Mouse (Mus musculus) induced T-regulatory cell, adult 2 months (primary cell): ENCODE results near the gene Josd2.

ENCODE experiments used
- DNase-seq: peaks from one replicate; pipeline ENCODE4 v3.0.0-alpha.2; 2012; ENCODE audit warnings: low read depth

Josd2 gene

DNA sequence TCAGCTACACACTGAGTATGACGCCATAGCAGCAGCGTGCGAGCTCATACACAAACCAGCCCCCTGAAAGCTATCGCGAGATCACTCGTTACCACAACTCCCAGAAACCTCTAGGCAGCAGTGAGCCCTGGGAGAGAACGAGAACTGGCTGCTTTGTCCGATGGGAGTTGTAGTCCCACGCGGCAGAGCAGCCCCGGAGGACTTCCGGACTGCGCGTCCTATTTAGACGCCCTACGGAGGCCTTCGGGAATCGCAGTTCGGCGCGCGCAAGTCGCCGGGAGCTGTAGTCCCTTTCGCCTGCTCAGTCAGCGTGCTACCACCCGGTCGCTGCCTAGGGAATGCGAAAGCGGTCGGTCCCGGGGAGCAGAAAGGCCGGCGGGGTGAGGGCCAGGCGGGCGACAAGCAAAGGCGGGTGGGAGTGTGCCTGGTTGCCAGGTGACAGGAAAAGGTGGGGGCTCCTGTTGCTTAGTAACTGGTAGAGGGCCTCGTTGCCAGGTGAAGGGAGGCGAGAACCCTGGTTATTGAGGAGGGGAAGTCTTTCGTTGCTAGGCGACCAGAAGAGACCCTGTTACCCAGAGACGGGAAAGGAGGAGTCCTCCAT, at the start of gene Josd2:
Josd2 (plus strand) TSS at position 170 of the 601 bp plus-strand sequence.
- DNase-seq, result peak; percentile 96

DNA sequence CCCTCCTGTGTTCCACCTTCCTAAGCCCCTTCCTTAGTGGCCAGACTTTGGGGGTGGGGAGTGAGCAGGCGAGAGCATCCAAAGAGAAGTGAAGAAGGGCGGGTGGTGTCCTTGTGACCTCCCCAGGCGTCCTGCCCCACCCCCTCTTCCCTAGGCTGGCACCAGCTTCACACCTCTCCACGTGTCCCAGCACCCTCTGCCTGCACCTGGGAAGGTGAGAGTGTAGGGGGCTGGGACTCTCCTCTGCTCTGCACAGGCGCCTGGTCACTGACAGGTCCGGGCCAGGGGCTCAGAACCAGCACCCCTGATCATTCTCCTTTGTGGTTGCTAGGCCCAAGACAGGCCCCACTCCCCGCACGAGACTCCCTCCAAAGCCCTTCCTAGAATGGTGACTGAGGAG, 40.1 kb upstream of the Josd2 start:
- no peak for DNase-seq

DNA sequence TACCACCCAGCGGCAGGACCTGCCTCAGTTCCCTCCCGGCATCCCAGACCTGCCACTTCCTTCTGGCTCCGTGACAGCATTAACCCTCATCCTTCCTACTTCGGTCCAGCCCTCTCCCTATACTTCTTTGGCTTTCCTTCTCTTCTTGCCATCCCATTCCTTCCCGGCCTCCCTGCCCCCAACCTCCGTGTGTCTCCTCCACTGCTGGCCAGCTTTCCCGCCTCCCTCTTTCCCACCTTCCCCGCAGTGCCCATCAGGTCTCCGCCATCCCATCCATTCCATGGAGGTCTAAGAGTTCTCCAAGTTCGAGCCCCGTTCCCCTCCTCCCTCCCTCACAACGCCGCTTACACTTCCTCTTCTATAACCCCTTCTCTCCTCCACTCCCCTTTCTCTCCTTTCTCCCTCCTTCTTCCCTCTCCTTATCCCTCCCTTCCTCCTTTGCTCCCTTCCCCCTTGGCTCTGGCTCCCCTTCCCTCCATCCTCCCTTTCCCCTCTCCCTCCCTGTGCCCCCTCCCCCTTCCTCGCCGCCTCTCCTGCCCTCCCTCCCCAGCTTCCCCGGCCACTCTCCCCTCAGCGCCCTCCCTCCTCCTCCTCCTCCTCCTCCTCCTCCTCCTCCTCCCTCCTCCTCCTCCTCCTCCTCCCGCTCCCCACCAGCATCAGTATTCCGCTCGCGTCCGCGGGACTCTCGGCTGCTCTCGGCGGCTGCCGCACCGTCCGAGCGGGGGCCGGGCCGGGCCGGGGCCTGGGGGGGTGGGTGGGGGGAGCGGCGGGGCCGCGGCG, 39.4 kb upstream of the Josd2 start:
- no peak for DNase-seq

DNA sequence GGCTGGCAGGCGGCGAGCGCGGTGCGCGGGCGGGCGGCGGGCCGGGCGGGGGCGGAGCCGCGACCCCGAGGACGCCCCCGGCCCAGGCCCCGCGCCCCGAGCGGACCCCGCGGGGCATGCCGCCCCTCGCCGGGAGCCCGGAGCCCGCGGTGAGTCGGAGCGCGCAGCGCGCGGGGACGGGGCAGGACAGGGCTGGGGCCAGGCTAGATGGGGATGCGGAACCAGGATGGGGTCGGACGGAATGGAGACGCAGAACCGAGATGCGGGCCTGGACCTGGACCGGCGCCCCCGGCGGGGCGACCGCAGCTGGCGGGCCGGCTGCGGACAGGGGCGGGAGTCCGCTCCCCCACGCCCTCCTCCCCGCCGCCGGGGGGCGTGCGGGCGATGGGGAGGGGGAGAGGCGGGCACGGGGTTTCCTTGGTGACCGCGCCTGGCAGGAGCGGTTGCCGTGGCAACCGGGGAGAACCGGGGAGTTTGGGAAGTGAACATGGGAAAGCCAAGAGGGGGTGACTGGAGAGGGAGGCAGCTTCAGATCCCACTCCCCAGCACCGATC, 38.7 kb upstream of the Josd2 start, which contains the start of gene Lrrc4b:
Lrrc4b (plus strand) TSS at position 51 of the 554 bp plus-strand sequence.
- no peak for DNase-seq

DNA sequence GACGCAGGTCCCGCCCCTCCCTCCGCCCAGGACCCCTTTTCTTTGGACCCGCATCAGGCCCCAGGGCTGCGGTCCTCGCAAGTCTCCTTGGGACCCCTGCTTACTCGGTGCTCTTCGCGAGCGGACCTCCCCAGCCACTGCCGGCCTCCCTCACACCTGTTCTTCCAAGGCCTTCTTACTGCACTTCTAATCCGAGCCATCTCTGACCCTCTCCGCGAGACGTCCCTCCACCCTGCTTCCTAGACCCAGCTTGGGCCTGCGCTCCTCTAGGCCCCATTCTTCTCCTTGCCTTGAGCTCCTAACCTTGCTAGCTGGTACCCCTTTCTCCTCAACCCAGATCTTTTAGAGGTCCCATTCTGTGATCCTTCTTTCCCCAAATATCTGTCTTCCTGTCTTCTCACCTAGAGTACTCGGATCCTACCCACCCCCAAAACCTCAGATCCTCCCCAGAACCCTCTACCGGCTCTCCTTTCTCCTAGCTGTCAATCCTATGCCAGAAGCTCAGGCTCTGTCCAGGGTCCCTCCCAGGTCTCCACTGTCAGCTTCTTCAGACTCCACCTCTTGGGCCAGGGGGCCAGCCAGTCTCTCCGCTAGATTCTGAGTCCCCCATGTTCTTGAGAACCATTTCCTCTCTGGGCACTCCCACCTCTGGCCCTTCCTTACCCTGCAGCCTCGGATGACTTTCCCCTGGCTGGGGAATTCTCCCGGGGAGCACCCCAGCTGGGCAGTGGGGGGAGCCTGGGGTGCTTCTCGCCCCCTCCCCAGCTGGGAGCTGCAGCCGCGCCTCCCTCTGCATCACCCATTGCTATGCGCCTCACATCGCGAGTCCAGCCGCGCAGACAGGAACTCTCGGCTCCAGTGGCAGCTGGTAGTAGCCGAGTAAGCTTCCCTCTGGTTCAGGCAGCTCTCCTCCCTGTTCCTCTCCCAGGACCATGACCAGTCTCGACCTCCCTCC, 38.0 kb upstream of the Josd2 start:
- no peak for DNase-seq

DNA sequence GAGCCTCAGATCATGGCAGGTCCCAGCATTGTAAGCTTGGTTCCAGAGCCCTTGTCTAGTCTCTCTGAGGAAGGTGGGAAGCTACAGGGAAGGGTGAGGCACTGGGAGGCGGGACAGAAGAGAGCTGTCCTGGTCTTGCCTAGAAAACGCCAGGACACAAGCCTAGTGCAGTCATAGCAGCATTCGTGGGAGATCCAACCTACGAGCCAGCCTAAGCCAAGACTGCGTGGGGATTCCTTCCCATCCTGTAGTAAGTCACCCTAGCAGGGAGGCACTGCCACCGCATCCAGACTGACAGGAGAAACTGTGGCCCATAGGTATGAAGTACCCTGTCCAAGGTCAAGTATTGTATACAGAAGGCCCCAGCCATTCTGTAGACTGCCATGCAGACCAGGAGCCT, 35.2 kb upstream of the Josd2 start:
- DNase-seq, result no peak

DNA sequence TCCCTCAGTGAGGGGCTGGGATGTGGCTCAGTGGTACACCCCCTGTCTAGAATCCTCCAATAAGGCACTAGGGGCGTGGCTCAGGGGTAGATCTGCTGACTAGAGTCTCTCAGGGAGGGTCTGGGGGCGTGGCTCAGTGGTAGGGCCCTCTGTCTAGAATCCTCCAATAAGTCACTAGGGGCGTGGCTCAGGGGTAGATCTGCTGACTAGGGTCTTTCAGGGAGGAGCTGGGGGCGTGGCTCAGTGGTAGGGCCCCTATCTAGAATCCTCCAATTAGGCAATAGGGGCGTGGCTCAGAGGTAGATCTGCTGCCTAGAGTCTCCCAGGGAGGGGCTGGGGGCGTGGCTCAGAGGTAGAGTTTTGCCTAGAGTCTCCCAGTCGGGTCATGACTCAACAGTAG, 34.4 kb upstream of the Josd2 start:
- DNase-seq, result peak; percentile 29

DNA sequence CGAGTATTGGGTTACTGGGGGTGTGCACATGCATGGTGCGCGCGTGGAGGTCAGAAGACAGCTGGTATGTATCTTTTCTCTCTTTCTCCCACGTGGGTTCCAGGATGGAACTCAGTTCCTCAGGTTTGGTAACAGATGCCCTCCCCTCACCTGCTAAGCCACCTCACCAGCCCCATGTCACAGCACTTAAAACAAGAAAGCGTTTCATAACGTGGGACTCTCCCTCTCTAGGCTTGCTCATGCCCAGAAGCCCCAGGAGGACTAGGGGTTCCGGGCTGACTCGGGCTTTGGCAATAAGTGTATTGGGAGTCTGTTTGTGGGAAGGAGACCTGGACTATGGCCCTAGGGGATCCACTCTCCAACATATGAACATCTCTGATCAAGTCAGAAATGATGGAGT, 33.7 kb upstream of the Josd2 start:
- no peak for DNase-seq

DNA sequence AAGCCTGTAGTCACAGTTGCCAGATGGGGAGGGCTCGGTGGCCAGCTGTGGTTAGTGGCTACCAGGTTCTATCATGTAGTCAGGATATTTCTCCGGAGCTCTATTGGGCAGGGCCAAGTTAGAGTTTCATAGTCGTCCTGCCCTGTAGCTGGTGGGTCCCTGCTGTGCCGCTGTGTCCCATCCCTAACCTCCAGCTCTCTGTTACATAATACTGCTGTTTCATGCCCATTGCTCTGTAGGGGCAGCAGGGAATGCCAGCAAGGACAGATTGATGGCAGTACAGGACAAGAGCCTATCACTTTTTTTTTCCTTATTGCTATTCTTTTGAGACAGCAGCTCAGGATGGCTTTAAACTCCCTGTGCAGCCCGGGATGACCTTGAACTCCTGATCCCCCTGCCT, 32.0 kb upstream of the Josd2 start:
- DNase-seq, result no peak

DNA sequence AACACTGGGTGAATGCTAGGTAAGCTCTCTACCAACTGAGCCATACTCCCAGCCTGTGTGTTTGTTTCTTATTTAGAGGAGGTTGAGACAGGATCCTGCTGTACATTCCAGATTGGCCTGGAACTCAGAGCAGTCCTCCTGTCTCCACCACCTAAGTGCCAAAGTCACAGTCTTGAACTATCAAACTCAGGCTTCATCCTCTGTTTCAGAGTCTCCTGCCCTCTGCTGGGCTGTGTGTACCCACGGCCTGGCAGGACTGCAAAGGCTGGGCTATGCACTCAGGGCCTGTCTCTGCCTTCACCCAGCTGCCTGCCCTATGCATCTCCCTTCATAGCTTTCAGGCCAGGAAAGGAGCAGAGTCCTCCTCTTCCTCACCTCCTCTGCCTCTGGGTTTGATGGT, 31.5 kb upstream of the Josd2 start:
- peak; percentile 18 for DNase-seq

DNA sequence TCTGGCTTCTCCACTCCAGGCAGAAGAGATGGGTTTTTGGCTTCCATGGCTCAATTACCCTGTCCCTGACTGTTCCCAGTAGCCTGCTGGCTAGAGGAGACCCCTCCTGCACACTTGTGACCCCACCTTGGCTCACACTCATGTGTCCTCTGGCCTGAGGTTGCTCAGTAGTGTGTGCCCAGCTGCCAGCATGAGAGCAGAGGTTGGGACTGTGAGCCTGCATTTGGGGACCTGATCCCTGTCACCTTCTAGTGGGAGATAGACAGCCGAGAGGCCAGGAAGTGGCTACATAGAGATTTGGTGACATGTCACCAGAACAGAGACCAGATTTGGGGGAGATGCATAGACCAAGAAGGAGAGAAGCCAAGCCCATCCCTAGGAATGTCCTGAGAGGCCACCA, 30.6 kb upstream of the Josd2 start:
- DNase-seq, result no peak

DNA sequence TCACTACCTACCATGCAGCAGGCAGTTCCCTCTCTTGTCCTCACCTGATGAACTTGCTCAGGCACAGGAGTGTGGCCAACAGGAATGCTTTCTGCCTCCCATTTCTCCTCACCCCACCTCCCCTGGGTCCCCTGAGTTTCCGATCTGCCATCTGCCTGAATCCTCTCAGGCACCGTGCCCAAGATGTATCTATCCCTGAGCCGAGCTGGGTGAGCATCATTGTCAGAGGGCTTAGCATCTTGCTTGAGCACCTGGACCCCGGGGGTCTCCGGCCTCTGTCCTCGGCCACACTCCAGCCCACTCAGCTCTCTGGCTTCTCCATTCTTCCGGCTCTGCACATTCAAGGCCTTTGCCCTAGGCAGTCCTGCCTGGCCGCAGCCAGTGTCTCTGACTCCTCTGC, 29.8 kb upstream of the Josd2 start:
- no peak for DNase-seq

DNA sequence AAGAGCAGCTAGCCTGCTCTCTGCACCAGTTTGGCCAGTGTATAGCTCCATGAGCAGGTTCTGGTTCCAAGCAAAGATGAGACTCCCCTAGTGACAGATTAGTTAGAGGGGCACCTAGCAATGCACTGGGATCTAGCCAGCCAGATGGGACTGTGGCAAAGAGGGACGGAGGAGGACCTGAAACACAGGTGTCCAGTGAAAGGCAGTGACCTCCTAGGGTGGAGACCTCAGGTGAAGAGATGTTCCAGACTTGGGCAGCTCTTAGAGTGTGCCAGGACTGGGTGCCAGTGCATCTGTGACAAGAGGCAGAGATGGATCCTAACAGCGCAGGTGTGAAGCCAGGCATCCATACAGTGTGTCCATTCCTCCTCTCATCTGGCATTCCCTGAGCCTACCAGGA, 28.1 kb upstream of the Josd2 start:
- DNase-seq, result no peak

DNA sequence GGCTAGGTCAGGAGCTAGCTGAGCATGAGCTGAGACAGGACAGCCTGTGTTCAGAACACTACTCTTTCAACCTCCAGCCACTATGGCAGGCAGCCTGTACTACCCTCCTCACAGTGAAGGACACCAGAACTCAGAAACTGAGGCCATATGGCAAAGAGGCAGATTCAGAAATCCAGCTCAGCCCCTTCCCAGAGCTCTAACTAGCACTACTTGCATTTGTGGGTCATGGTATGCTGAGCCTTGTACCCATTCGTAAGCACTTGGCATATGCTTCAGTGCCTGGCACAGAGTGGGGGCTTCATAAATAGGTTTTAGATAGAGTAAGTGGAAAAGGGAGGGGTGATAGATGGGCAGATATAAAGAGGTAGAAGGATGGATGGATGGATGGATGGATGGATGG, 27.3 kb upstream of the Josd2 start:
- no peak for DNase-seq

DNA sequence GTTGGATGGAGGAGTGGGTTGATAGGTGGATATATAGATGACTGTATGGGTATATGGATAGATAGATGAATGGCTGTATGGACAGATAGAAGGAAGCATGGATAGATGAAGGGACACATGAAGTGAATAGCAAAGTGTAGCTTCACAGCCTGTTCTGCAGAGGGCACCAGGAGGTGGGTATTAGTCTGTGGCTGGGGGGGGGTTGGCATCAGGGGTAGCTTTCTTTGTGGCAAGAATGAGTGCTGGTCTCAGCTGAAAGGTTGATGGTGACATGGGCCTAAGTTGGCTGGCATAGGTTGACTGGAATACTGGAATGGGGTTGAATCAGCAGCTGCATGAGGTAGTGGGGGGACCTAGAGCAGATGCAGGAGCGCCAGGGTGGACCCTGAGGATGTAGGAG, 26.6 kb upstream of the Josd2 start:
- no peak for DNase-seq

DNA sequence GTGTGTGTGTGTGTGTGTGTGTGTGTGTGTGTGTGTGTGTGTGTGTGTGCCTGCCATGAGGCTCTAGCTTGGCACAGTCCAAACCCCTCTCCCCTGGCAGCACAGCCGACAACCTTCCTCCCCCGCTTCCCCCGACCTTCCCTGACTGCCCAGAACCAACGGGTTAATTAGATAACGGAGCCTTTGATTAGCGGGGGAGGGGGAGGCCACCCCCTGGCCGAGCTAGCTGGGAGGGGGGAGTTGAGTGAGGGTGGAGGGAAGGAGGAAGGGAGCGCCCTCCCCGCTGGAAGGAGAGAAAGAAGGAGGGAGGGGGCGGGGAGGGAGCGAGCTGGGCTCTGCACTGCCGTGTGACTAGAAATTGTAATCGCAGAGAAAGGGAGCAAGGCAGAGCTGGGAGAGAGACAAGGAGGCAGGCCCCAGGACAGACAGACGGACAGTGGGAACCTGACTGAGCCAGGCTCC, 26.1 kb upstream of the Josd2 start:
- DNase-seq, result no peak

DNA sequence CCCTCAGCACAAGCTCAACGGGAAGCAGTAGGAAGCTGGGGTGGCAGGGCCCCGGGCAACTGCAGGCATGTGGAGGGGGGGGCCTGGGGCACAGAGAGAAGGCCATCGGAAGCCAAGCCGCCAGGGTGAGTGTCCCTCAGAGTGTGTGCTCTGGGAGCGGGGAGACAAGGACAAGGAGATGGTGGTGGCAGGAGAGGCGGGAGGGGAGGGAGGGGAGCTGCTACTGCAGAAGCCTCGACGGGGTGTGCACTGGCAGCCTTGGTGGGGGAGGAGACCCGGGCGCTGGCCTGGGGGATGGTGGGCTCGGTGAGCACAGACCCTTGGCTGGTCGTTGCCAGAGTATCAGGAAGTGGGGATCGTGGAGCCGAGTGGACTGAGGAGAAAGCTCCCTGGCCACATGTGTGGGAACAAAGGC, 25.4 kb upstream of the Josd2 start:
- no peak for DNase-seq

DNA sequence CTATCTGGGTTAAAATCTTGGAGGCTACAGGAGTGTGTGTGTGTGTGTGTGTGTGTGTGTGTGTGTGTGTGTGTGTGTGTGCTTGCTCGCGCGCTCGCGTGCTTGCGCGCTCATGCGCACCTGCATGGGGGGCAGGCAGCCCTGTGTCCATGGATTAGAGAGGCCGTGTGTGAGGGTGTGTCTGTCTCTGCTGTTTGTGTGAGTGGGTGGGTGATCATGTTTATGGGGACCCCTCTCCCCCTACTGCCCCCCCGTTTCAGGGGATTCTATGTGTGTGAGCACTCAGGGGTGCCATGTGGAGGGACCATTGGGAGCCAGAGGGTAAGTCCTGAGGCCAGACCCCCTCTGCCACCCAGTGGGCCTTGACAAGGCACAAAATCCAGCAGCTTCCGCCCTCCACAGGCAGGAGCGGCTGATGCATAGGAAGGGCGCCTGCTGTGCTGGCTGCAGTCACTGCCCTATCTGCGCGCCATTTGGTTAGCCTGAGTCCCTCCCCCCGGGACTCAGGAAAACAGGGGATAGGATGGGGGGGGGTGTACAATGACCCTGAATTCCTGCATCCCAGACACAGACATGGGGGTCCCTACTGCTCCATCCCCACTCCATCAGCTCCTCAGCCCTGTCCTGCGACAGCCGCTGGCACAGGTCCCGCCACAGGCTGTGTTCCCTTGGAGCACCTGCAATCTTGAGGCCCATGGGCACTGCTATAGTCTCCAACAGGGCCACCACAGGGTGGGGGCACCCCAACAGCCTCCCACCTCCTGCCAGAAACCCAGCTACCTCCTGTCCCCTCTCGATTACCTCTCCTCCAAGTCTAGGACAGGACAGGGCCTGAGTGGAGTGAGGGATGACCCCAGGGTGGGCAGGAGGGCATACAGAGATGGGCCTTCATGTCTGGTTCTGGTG, 24.3 kb upstream of the Josd2 start:
- DNase-seq, result no peak

DNA sequence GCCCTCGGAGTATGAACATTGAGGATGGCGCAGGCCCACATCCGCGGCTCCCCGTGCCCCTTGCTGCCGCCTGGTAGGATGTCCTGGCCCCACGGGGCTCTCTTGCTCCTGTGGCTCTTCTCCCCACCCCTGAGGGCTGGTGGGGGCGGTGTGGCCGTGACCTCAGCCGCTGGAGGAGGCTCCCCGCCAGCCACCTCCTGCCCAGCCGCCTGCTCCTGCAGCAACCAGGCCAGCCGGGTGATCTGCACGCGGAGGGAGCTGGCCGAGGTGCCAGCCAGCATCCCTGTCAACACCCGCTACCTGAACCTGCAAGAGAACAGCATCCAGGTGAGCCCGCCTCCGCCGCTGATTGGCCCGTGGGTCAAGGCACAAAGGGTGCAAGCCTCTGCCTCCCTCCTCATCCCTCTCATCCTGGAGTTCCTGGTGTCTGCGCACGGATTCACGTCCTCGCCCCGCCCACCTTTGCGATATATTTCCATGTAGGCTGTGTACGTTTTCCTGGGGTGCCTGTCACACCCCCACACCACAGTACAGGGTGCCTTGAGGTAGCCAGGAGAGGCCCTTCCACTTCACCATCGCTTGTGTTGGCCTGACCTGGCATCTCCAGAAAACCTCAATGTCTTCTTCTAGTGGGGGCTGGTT, 22.8 kb upstream of the Josd2 start:
- no peak for DNase-seq

DNA sequence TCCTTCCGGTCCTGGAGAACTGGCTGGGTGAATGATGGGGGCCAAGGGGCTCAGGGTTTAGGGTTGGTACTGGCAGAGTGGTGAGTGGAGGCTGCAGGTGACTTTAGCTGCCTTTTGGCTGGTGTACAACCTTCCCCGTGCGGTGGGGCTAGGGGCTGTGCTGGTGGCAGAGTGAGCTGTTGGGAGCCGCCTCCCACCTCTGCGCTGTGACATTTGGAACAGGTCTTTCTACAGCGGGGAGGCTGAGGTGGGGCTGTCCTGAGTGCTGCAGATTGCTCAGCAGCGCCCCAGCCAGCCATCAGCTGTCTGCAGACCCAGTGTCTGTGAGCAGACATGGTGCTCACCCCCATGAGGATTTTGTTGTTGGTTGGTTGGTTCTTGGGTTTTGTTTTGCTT, 22.3 kb upstream of the Josd2 start:
- no peak for DNase-seq
